Mouse (Mus musculus): ENCODE measurements around the gene Bcl2.

The Bcl2 gene

DNA sequence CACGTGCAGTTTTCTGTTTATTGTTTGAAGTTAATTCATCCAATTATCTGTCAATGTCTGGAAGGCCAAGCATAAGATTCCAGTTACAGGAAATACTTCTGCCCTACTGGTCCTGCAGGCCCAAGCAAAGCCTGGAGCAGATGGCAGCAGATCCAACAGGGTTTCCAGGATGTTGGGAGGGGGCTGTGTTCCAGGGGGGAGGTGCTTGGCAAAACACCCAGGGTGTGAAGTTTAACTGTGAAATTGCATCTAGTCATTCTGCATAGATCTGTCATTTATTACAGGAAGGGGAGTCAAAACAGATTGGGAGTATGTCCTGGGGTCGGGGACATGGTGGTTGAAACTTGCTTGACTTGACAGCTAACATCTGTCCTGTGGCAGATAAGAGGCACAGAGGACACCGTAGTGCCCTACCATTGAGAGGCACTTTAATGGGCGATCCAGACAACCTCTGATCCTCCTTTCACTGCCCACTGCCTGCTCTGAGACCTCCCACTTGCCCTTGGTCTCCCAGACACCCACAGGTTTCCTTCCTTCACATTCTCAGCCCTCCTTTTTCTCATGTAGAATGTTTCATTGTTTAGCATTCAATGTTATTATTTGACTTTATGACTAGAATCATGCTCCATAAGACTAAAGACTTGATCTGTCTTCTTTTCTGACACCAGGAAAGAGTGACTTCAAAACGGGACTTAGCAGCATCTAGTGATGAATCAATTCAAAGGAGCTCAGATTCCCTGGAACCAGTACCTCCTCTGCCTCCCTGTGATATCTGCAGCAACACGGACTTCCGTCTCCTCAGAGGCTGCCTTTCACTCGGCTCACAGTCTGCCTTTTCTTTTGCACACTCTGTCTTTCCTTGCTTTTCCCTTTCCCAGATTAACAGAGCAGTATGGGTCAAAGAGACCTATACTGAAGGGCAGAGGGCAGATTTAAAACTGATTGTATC, 47.7 kb downstream of the Bcl2 start:
- no peak for DNase-seq (ENCODE audit: low read depth, low spot score)

GRCm38 (mm10) chr1:106664978-106665377, 49.1 kb downstream of the Bcl2 start:
- DNase-seq (ENCODE audit: low read depth, low spot score), result no peak

DNA sequence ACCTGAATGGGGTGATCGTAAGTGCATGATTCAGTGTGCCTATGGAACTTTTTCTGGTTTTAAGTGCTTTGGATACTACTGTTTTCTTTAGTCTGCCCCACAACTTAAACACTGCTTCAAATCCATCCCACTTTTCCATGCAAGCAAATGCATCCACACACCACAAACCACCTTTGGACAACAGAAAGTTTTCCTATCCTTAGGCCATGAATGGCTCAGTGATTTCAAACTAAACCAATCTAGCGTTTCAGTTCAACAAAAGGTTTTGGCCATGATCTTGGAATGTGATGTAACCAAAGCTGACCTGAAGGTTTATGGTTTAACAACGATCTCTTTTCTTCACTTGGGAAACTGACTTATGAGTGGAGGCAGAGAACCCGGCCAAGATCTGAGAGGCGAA, 51.6 kb downstream of the Bcl2 start:
- no peak for DNase-seq (ENCODE audit: low read depth, low spot score)

DNA sequence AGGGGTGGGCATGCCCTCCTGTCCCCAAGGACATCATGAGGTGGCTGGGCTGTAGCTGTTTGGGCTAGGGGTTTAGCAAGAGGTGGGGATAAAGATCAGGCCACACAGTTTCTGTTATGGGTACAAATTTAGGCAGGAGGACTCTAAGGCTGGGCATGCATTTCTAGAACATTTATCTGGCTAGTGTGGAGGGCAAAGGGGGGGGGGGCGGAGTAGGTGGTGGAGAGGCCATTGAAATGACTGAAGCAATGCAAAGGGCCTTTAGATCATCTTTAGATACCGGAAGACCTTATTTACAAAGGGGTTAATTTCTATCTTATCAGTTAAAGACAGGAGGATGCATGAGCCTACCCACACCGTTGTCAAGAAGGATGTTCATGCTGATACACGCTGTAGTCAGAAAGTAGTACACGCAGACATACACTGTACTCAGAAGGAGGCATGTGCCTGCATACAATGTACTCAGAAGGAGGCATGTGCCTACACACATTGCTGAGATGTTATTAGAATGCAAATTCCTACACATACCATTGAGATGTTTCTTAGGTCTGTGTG, 55.7 kb downstream of the Bcl2 start:
- no peak for DNase-seq (ENCODE audit: low read depth, low spot score)

GRCm38 (mm10) chr1:106656207-106656738, 57.8 kb downstream of the Bcl2 start:
- no peak for DNase-seq (ENCODE audit: low read depth, low spot score)

- DNase-seq (ENCODE audit: low read depth, low spot score), result no peak
Observed at GRCm38 (mm10) chr1:106654254-106654653, 59.8 kb downstream of the Bcl2 start.

GRCm38 (mm10) chr1:106653441-106653860, 60.6 kb downstream of the Bcl2 start:
- no peak for DNase-seq (ENCODE audit: low read depth, low spot score)

GRCm38 (mm10) chr1:106651211-106651610, 62.9 kb downstream of the Bcl2 start:
- no peak for DNase-seq (ENCODE audit: low read depth, low spot score)

GRCm38 (mm10) chr1:106650427-106650826, 63.6 kb downstream of the Bcl2 start:
- no peak for DNase-seq (ENCODE audit: low read depth, low spot score)

- DNase-seq (ENCODE audit: low read depth, low spot score), result peak; percentile 83
Observed at GRCm38 (mm10) chr1:106647336-106647735, 66.7 kb downstream of the Bcl2 start.

DNA sequence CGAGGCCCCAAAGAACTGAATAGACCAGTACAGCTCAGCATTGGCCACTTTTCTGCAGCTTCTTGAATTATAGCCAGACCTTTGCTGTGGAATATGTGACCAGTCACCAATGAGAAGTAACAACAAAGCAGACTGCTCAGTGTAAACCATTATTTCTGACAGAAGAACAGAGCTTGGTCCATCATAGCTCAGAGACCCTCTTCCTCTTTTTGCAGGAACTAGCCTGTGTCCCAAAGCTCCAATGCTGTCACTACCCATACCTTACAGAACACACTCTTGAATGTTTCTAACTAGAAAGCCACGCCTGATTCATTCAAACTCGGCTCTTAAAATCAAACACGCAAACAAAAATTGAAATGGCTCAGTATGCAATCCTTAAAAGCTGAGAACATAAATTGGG, 69.5 kb downstream of the Bcl2 start:
- DNase-seq (ENCODE audit: low read depth, low spot score), result no peak

- no peak for DNase-seq (ENCODE audit: low read depth, low spot score)
Observed at GRCm38 (mm10) chr1:106643527-106643926, 70.5 kb downstream of the Bcl2 start.

GRCm38 (mm10) chr1:106640577-106640976, 73.5 kb downstream of the Bcl2 start:
- DNase-seq (ENCODE audit: low read depth, low spot score), result no peak

- no peak for DNase-seq (ENCODE audit: low read depth, low spot score)
Observed at GRCm38 (mm10) chr1:106637705-106638104, 76.4 kb downstream of the Bcl2 start.

DNA sequence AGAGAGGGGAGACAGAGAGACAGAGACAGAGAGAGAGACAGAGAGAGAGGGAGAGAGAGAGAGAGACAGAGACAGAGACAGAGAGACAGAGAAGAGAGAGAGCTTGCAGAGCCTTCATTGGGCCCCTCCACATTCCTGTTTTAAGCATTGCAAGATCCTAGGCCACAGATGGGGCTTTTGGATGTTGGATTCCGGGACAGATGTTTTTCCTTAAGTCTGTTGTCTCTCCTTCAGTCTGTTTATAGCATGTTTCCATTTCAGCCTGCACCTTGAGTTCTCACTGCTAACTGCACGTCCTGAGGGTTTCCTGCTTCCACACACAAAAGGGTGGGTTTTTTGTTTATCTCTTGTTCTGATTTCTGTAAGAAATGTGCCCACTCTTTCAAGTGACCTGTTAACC, 77.4 kb downstream of the Bcl2 start:
- no peak for DNase-seq (ENCODE audit: low read depth, low spot score)

GRCm38 (mm10) chr1:106633207-106633606, 80.9 kb downstream of the Bcl2 start:
- DNase-seq (ENCODE audit: low read depth, low spot score), result no peak

DNA sequence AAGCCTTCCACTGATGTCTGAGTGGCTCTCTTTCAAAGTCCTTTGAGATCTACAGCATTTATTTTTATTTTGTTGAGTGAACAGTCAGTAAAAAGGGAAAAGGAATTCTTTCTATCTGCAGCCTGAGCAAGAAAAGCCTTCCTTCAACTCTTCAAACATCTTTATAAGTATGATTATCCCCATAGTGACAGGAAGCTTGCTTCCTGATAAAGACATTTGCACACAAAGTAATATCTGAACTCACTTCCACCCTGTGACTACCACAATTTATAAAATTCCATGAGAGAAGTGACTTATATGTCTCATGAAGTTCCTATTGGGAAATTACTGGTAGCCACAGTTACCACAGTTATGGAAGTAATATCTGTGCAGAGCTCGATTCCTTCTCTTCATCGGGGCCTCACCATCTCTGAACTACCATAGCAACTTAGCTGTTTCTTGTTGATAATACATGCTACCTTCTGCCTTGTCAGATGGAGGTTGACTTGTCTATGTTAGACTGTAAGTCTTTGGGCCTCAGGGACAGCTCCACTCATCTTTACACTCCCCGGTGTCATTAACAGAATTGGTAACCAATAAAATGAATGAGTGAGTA, 82.1 kb downstream of the Bcl2 start:
- DNase-seq (ENCODE audit: low read depth, low spot score), result no peak

DNA sequence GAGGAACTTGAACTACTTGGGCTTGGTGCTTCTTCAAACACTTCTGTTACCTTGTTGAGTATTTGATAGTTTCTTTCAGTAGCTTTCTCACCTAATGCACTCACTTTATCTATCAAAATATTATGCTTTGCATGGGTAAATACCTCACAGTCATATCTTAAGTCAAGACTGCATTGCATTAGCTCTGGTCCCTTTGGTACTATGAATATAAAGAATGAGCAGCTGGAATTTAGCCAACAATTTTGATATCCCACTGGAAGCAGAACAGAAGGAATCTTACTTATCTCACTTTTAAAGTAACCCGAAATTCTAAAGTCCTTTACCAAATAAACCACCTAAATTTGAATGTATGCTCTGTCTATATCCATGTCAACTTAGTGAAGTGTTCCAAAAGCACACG, 83.1 kb downstream of the Bcl2 start:
- no peak for DNase-seq (ENCODE audit: low read depth, low spot score)

- DNase-seq (ENCODE audit: low read depth, low spot score), result no peak
Observed at GRCm38 (mm10) chr1:106629931-106630682, 84.0 kb downstream of the Bcl2 start.

GRCm38 (mm10) chr1:106629470-106629830, 84.6 kb downstream of the Bcl2 start:
- no peak for DNase-seq (ENCODE audit: low read depth, low spot score)

- DNase-seq (ENCODE audit: low read depth, low spot score), result no peak
Observed at GRCm38 (mm10) chr1:106628718-106629469, 85.2 kb downstream of the Bcl2 start.

All from CD4-positive helper T cell, adult 2 months (primary cell).